Mouse (Mus musculus) cerebellum, postnatal 10 days (tissue): ENCODE data around the gene Maml2.

Experiments used
- DNase-seq, 2 experiments: peaks; one replicate each; pipeline ENCODE4 v3.0.0; 2021; ENCODE audit warnings: mixed read lengths in 2 of 2

The Maml2 gene

DNA sequence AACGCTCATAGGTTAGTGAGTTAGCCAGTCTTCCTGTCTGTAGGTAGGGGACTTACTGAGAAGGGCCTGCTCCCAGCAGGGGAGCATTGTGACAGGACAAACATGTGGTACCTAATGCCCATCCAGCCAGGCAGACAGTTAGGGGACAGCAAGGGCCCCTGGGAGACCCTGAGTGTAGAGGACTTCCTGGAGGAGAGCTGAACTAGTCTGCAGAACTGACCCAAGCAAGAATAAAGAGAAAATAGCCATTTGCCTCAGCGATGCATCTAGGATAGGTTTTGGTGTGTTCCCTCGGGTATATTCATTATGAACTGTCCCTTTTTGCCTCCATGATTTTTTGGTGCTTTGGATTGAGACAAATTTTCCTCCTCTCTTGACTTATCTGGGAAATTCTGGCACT is 199.3 kb downstream of the Maml2 start:
- DNase-seq, result no peak

GRCm38 (mm10) chr9:13497690-13498333 is 200.1 kb downstream of the Maml2 start:
- DNase-seq, result no peak

GRCm38 (mm10) chr9:13500045-13500444 is 202.3 kb downstream of the Maml2 start:
- DNase-seq, result peak; percentile 79

DNA sequence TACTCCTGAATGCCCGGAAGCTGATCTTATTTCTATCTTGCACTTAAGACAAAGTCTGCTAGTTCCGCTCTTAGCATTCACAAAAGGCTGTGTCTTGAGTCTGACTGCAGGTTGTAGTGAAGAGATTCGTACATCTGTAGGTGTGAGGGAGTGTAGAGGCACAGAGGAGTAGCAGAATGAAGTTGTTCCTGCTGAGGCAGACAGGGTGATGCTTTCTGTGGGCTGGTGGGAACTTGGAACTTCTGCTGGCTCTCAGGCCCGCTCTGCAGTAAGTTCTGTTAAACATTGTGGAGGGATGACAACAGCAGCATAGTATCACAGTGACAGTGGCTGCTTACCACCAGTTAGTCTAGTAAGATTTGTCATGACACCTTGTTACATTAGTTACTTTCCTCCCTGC is 207.3 kb downstream of the Maml2 start:
- DNase-seq, result no peak

DNA sequence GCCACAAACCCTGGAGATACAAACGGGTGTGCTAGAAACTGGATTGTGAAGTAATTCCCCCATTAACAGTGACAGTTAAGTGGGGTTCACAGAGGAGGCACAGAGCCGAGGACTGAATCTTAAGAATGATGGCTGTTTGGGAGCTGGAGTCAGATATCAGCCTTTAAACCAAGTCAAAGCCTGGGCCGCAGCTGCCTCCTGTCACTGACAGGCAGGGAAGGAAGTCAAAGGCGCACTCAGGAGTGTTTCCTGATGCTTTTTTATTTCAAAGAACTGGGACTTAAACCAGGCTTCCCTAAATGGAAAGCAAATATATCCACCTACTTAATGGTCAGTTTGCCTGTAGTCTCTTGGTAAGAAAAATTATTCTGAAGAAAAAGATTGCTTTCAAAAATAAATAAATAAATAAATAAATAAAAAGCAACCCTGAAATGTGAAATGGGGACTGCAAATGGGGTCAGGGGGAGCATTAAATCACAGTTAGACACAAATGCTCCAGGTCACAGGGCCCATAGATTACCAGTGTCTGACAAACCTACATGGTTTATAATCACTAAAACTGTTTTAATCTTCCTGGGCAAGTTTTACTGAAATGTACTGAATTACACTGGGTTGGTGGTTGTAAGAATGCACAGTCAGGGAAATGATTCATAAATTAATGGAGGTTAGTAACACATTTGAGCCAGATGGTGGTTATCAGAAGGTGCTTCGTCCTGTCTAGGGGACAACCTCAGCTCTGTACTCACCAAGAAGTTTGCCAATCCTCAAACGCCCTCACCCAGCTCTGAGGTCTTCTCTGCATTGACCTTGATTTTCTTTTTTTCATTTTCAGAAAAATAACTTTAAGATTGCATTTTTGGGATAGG is 209.4 kb downstream of the Maml2 start:
- DNase-seq, result no peak

DNA sequence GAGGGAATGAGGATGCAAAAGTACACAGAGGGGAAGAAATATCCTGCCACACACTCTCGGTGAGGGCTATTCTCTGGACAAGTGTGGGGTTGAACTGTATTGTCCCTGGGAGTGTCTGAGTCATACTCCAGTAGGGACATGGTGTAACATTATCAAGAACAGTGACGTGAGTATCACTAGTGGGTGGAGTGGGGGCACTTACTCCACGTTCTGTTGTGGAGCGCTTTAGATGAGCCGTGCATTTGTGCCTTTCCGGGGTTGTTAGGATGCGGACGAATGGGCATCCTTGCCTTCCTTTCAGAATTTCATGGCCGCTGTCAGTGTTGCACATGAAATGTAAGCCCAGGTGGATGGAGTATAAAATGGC is 210.0 kb downstream of the Maml2 start:
- no peak for DNase-seq

GRCm38 (mm10) chr9:13509751-13510150 is 212.0 kb downstream of the Maml2 start:
- DNase-seq, result peak; percentile 82 to 83

GRCm38 (mm10) chr9:13510621-13511369 is 213.0 kb downstream of the Maml2 start:
- peak; percentile 52 to 67 for DNase-seq

- no peak for DNase-seq
Observed at GRCm38 (mm10) chr9:13513135-13513534, 215.4 kb downstream of the Maml2 start.

DNA sequence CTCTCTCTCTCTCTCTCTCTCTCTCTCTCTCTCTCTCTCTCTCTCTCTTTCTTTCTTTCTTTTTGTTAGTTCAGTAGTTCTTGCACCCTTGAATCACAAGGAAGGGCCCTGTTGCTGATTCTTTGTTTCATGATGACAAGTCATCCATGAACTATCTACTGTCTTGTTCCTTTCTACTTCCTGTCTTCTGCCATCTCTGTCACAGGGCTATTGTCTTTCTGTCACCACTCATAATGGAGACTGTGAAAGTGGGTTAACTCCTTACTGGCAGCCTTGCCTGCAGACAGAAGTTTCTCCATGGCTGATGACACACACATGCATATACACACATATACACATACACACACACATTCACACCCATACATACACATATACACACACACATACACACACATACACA is 216.7 kb downstream of the Maml2 start:
- no peak for DNase-seq

GRCm38 (mm10) chr9:13515976-13516375 is 218.2 kb downstream of the Maml2 start:
- DNase-seq, result no peak

GRCm38 (mm10) chr9:13518031-13518430 is 220.3 kb downstream of the Maml2 start:
- DNase-seq, result no peak

GRCm38 (mm10) chr9:13518441-13518971 is 220.7 kb downstream of the Maml2 start:
- no peak for DNase-seq

GRCm38 (mm10) chr9:13522061-13522820 is 224.5 kb downstream of the Maml2 start:
- DNase-seq, result no peak

DNA sequence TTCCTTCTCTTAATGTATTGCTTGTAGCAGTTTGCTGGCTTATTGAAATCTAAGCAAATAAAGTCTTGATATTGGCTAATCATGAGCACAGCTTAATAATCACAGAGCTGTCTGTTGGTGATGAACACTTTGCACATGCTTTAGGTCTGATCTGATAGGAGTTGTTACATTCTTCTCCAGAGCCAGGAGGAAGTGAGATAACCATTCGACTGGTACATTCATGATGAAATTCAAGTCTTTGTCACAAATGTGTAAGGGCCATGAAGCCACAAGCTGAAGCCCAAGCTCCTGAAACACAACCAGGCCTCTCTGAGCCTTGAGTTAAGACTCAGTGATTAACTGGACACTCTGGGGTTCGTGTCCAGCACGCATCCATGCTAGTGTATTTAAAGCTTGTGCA is 225.3 kb downstream of the Maml2 start:
- no peak for DNase-seq

DNA sequence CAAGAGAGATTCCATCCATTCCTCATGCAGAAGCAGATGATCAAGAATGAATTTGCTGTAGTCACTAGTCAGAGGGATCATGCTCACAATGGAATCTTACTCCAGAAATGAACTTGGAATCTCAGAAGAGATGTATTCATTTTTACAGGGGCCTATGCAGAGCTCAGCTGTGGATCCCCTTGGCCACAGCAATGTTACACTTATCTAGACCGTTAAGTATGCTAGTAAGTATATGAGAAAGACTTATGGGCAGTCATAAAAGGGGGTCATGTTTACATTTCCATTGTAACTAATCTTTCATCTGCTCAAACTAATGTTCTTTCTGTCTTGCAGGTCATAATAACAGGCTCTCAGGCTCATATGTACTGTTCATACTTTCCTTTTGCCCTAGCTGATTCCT is 227.3 kb downstream of the Maml2 start:
- no peak for DNase-seq

DNA sequence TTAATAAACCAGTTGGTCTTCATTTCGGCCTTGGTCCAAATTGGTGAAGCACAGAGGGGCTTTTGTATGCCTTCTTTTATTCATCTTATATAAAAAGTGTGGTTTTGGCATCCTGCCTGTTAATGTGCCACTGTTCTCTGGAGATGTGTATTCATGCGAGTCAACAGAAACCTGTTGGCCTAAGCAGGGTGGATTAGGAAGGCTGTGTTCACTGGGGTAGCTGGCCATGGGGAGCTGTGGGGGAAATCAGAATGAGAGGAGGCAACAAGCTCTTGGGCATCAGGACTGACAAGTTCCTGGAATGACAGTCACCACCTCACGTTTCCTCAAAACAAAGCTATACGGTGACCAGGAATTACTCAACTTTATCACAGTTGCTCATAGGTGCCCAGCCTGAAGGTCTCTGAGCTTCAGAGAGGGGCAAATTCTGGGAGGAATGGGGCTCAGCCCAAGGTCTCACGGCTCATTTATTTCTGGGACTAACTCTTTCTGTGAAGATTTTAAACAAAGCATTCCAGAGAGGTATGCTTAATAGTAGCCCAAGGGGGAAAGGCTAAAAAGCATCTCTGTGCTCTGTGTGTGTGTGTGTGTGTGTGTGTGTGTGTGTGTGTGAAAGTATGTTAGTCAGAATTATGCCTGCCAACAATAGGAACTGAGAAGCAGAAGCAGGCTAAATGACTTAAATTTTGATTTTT is 228.0 kb downstream of the Maml2 start:
- no peak for DNase-seq

GRCm38 (mm10) chr9:13530575-13530974 is 232.8 kb downstream of the Maml2 start:
- DNase-seq, result no peak

- peak in 1 of 2 experiments; percentile 39 for DNase-seq
Observed at GRCm38 (mm10) chr9:13533076-13533707, 235.4 kb downstream of the Maml2 start.

GRCm38 (mm10) chr9:13535803-13536202 is 238.0 kb downstream of the Maml2 start:
- no peak for DNase-seq
